Mouse (Mus musculus): Measurements from ENCODE around the gene Chic2.

The Chic2 gene

GRCm38 (mm10) chr5:74975507-74975906 is 69.1 kb downstream of the Chic2 start:
- DNase-seq (ENCODE audit: low spot score), result no peak

GRCm38 (mm10) chr5:74974726-74975411 is 69.7 kb downstream of the Chic2 start:
- peak; percentile 22 for DNase-seq (ENCODE audit: low spot score)

GRCm38 (mm10) chr5:74974061-74974581 is 70.5 kb downstream of the Chic2 start:
- no peak for DNase-seq (ENCODE audit: low spot score)

GRCm38 (mm10) chr5:74971418-74971817 is 73.2 kb downstream of the Chic2 start:
- no peak for DNase-seq (ENCODE audit: low spot score)

GRCm38 (mm10) chr5:74969341-74969740 is 75.2 kb downstream of the Chic2 start:
- no peak for DNase-seq (ENCODE audit: low spot score)

- DNase-seq (ENCODE audit: low spot score), result no peak
Measured at GRCm38 (mm10) chr5:74967882-74968281, 76.7 kb downstream of the Chic2 start.

GRCm38 (mm10) chr5:74966891-74967290 is 77.7 kb downstream of the Chic2 start:
- no peak for DNase-seq (ENCODE audit: low spot score)

- DNase-seq (ENCODE audit: low spot score), result no peak
Measured at GRCm38 (mm10) chr5:74962771-74963170, 81.8 kb downstream of the Chic2 start.

- DNase-seq (ENCODE audit: low spot score), result peak; percentile 51
Measured at GRCm38 (mm10) chr5:74960840-74961543, 83.6 kb downstream of the Chic2 start.

GRCm38 (mm10) chr5:74960306-74960705 is 84.3 kb downstream of the Chic2 start:
- DNase-seq (ENCODE audit: low spot score), result no peak

GRCm38 (mm10) chr5:74957293-74958076 is 87.1 kb downstream of the Chic2 start:
- DNase-seq (ENCODE audit: low spot score), result no peak

GRCm38 (mm10) chr5:74956335-74956734 is 88.2 kb downstream of the Chic2 start:
- no peak for DNase-seq (ENCODE audit: low spot score)

GRCm38 (mm10) chr5:74955565-74955964 is 89.0 kb downstream of the Chic2 start:
- no peak for DNase-seq (ENCODE audit: low spot score)

- DNase-seq (ENCODE audit: low spot score), result no peak
Measured at GRCm38 (mm10) chr5:74952938-74953337, 91.6 kb downstream of the Chic2 start.

- DNase-seq (ENCODE audit: low spot score), result no peak
Measured at GRCm38 (mm10) chr5:74951375-74951774, 93.2 kb downstream of the Chic2 start.

GRCm38 (mm10) chr5:74949298-74949697 is 95.3 kb downstream of the Chic2 start:
- no peak for DNase-seq (ENCODE audit: low spot score)

- no peak for DNase-seq (ENCODE audit: low spot score)
Measured at GRCm38 (mm10) chr5:74948482-74948881, 96.1 kb downstream of the Chic2 start.

All from layer of hippocampus, adult 11-12 months (tissue).